Comparison of ENCODE assay signal across 19 mouse cellular contexts in the genomic region with DNA sequence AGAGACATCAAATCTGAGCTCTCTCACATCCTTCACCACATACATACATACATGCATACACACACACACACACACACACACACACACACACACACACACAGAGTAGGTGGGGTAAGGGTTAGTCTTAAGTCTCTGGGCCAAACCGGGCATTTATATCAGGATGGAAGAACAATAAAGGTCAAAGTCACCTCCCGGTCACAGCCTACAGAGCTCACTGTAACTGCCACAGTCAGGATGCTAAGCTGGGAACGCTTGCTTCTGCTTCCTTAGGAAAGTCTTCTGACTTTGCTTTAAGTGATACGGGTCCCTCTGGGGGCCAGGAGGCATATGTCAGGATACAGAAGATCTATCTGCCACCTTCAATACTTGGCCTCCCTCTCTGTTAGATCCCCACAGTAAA.
DNase-seq lines count a peak whose midpoint lies in the region; ATAC-seq and TF ChIP-seq lines count a peak whose summit lies in the region.
"Had no signal": no experiment of that assay in that cellular context is flagged by ENCODE, and none has a peak within 500 bp of the region (broad histone marks: within the 10 kb centered on the region; RNA-seq: fewer than 3 reads in every experiment).

No protein-coding gene starts in this region.

- H3K27me3 ChIP-seq in heart, embryonic 14.5 days (ENCODE audit: control insufficient read depth, insufficient read depth, low read length) = no peaks in the 10 kb centered on the region
- H3K27me3 ChIP-seq in kidney, postnatal 0 days (ENCODE audit: insufficient read depth, low read length) = no peaks in the 10 kb centered on the region
- no peaks in the 10 kb centered on the region for H3K27me3 ChIP-seq in midbrain, embryonic 11.5 days (ENCODE audit: control insufficient read depth, insufficient read depth, low read length)
- no peaks in the 10 kb centered on the region for H3K27me3 ChIP-seq in midbrain, embryonic 16.5 days (ENCODE audit: control insufficient read depth, insufficient read depth, low read depth, low read length)
- H3K27me3 ChIP-seq in midbrain, embryonic 15.5 days (replicated peaks) = no peaks in the 10 kb centered on the region
- H3K27me3 ChIP-seq: embryonic facial prominence, embryonic 15.5 days; heart, embryonic 13.5 days; neural tube, embryonic 13.5 days had no signal

- WGBS in heart, embryonic 14.5 days = 66% methylated on average over 4 of the region's 4 CpGs
- WGBS in kidney, postnatal 0 days = 77% methylated on average over 4 of the region's 4 CpGs
- 80% methylated on average over 4 of the region's 4 CpGs for WGBS in midbrain, embryonic 11.5 days
- 81% methylated on average over 4 of the region's 4 CpGs for WGBS in midbrain, embryonic 16.5 days
- WGBS in midbrain, embryonic 15.5 days = 74% methylated on average over 4 of the region's 4 CpGs

- 0 out of 4 replicates have a peak, but pooled peaks cover 0 to 2% of the 10 kb centered on the region in 2 experiments for H3K4me1 ChIP-seq in heart, embryonic 14.5 days (ENCODE audit: control insufficient read depth in 2 of 2, insufficient read depth in 2 of 2, low read length in 2 of 2)
- H3K4me1 ChIP-seq in kidney, postnatal 0 days (replicated peaks; ENCODE audit: insufficient read depth, low read length) = no peaks in the 10 kb centered on the region
- H3K4me1 ChIP-seq in midbrain, embryonic 11.5 days (ENCODE audit: control insufficient read depth, insufficient read depth, low read length) = peaks cover 11% of the 10 kb centered on the region
- H3K4me1 ChIP-seq in midbrain, embryonic 16.5 days (ENCODE audit: control insufficient read depth, insufficient read depth, low read length) = no peaks in the 10 kb centered on the region
- H3K4me1 ChIP-seq in midbrain, embryonic 15.5 days = 0 out of 2 replicates have a peak, but pooled peaks cover 2% of the 10 kb centered on the region
- H3K4me1 ChIP-seq: embryonic facial prominence, embryonic 15.5 days had no signal

- TF ChIP-seq CTCF in kidney, postnatal 0 days (IDR thresholded peaks at IDR 0.05; ENCODE audit: low read depth) = no peak

- peaks cover 19% of the 10 kb centered on the region; the same call in 1 of the 2 replicates for H3K36me3 ChIP-seq in heart, embryonic 14.5 days (ENCODE audit: control insufficient read depth, insufficient read depth, low read length)
- H3K36me3 ChIP-seq in kidney, postnatal 0 days (ENCODE audit: insufficient read depth, low read length) = 0 out of 2 replicates have a peak, but pooled peaks cover 4% of the 10 kb centered on the region
- 0 out of 2 replicates have a peak, but pooled peaks cover 2% of the 10 kb centered on the region for H3K36me3 ChIP-seq in midbrain, embryonic 11.5 days (ENCODE audit: control insufficient read depth, insufficient read depth, low read length)
- no peaks in the 10 kb centered on the region for H3K36me3 ChIP-seq in midbrain, embryonic 16.5 days (ENCODE audit: control insufficient read depth, insufficient read depth, low read length)
- peaks cover 5% of the 10 kb centered on the region; the same call in 1 of the 2 replicates for H3K36me3 ChIP-seq in midbrain, embryonic 15.5 days (replicated peaks)

- H3K4me2 ChIP-seq in heart, embryonic 14.5 days (ENCODE audit: low read length) = no peak overlapping the region
- H3K4me2 ChIP-seq in kidney, postnatal 0 days (ENCODE audit: low read length) = no peak overlapping the region
- H3K4me2 ChIP-seq in midbrain, embryonic 11.5 days = no peak overlapping the region
- H3K4me2 ChIP-seq in midbrain, embryonic 16.5 days (ENCODE audit: low read length) = no peak overlapping the region
- H3K4me2 ChIP-seq in midbrain, embryonic 15.5 days = no peak overlapping the region
- H3K4me2 ChIP-seq: embryonic facial prominence, embryonic 15.5 days; heart, embryonic 13.5 days; neural tube, embryonic 13.5 days had no signal

- 0 out of 2 replicates have a peak, but pooled peaks have one; percentile 21 for ATAC-seq in heart, embryonic 14.5 days (ENCODE audit: insufficient number of reproducible peaks, insufficient read depth, low FRiP score, low read depth)
- no peak for ATAC-seq in kidney, postnatal 0 days (replicated peaks; ENCODE audit: low FRiP score, low read depth)
- peak; percentile 28 for ATAC-seq in midbrain, embryonic 11.5 days (ENCODE audit: low FRiP score)
- no peak for ATAC-seq in midbrain, embryonic 16.5 days
- 0 out of 2 replicates have a peak, but pooled peaks have one; percentile 31 for ATAC-seq in midbrain, embryonic 15.5 days (replicated peaks)

- peak overlapping the region in 1 of 2 experiments; percentile 8; a peak in 2 of 4 replicates for H3K27ac ChIP-seq in heart, embryonic 14.5 days (replicated peaks in 1 of 2; ENCODE audit: control insufficient read depth in 1 of 2, insufficient read depth in 1 of 2, low read depth in 2 of 2, low read length in 2 of 2)
- no peak overlapping the region for H3K27ac ChIP-seq in kidney, postnatal 0 days
- H3K27ac ChIP-seq in midbrain, embryonic 11.5 days (ENCODE audit: low read depth, low read length) = peak overlapping the region; percentile 14; the same call in 1 of the 2 replicates
- H3K27ac ChIP-seq in midbrain, embryonic 16.5 days (ENCODE audit: low read length) = no peak overlapping the region
- H3K27ac ChIP-seq in midbrain, embryonic 15.5 days = no peak overlapping the region
- H3K27ac ChIP-seq: embryonic facial prominence, embryonic 15.5 days; forebrain, embryonic 10.5 days; heart, embryonic 13.5 days; macrophage; neural tube, embryonic 13.5 days had no signal

- no peak overlapping the region for H3K4me3 ChIP-seq in heart, embryonic 14.5 days (ENCODE audit: control insufficient read depth in 1 of 2, insufficient read depth in 1 of 2, low read depth in 1 of 2, low read length in 2 of 2)
- no peak overlapping the region for H3K4me3 ChIP-seq in kidney, postnatal 0 days (replicated peaks; ENCODE audit: low read depth, low read length)
- H3K4me3 ChIP-seq in midbrain, embryonic 11.5 days (ENCODE audit: low read depth, low read length) = no peak overlapping the region
- no peak overlapping the region for H3K4me3 ChIP-seq in midbrain, embryonic 16.5 days (ENCODE audit: low read depth, low read length)
- no peak overlapping the region for H3K4me3 ChIP-seq in midbrain, embryonic 15.5 days
- H3K4me3 ChIP-seq: embryonic facial prominence, embryonic 15.5 days; forebrain, embryonic 10.5 days; heart, embryonic 13.5 days; neural tube, embryonic 13.5 days had no signal

- intact Hi-C loops in heart, postnatal 10 days (cut with DNase I) = no loop called here

- H3K9me3 ChIP-seq in heart, embryonic 14.5 days (ENCODE audit: control insufficient read depth, low read length) = no peaks in the 10 kb centered on the region
- no peaks in the 10 kb centered on the region for H3K9me3 ChIP-seq in kidney, postnatal 0 days (replicated peaks; ENCODE audit: low read length)
- H3K9me3 ChIP-seq in midbrain, embryonic 11.5 days (ENCODE audit: control insufficient read depth, low read length) = no peaks in the 10 kb centered on the region
- no peaks in the 10 kb centered on the region for H3K9me3 ChIP-seq in midbrain, embryonic 16.5 days (replicated peaks; ENCODE audit: control insufficient read depth, low read length, poor library complexity, severe bottlenecking)
- no peaks in the 10 kb centered on the region for H3K9me3 ChIP-seq in midbrain, embryonic 15.5 days
- H3K9me3 ChIP-seq: embryonic facial prominence, embryonic 15.5 days; forebrain, embryonic 10.5 days; heart, embryonic 13.5 days; neural tube, embryonic 13.5 days had no signal

- no peak for DNase-seq in heart, postnatal 10 days
- DNase-seq in kidney, postnatal 0 days (ENCODE audit: low spot score) = peak; percentile 37
- no peak for DNase-seq in kidney, postnatal 36 days
- no peak for DNase-seq in midbrain, embryonic 11.5 days (ENCODE audit: low spot score, missing footprints)
- no peak for DNase-seq in cerebellum, adult 11-12 months
- DNase-seq: B cell, adult 2 months; cerebellum, adult 9-11 months; gastrocnemius, postnatal 14 days; kidney, postnatal 25 days; lung, adult 2 months; right cerebral cortex, postnatal 25 days had no signal

- no peak overlapping the region for H3K9ac ChIP-seq in heart, embryonic 14.5 days (ENCODE audit: low read length)
- H3K9ac ChIP-seq in kidney, postnatal 0 days (ENCODE audit: low read depth, low read length) = no peak overlapping the region
- H3K9ac ChIP-seq in midbrain, embryonic 11.5 days (ENCODE audit: low read length) = no peak overlapping the region
- no peak overlapping the region for H3K9ac ChIP-seq in midbrain, embryonic 16.5 days (ENCODE audit: low read depth, low read length)
- no peak overlapping the region for H3K9ac ChIP-seq in midbrain, embryonic 15.5 days
- H3K9ac ChIP-seq: embryonic facial prominence, embryonic 15.5 days; heart, embryonic 13.5 days; neural tube, embryonic 13.5 days had no signal

Comparison
In these comparisons a context has a peak if more than half of its experiments do, and no peak if none do; other contexts are left out.
1. ATAC-seq: peak in heart, embryonic 14.5 days (single experiment), midbrain, embryonic 11.5 days (single experiment) and midbrain, embryonic 15.5 days (single experiment); none in kidney, postnatal 0 days (single experiment) and midbrain, embryonic 16.5 days (single experiment).